Mouse (Mus musculus): ENCODE data around the gene Scube1. TPM values are rescaled to one million over a fixed set of nuclear protein-coding genes. Genes with fewer than 3 reads are reported as not detected.

The Scube1 gene
- polyA plus RNA-seq, 1 experiment: 19.3 TPM

DNA sequence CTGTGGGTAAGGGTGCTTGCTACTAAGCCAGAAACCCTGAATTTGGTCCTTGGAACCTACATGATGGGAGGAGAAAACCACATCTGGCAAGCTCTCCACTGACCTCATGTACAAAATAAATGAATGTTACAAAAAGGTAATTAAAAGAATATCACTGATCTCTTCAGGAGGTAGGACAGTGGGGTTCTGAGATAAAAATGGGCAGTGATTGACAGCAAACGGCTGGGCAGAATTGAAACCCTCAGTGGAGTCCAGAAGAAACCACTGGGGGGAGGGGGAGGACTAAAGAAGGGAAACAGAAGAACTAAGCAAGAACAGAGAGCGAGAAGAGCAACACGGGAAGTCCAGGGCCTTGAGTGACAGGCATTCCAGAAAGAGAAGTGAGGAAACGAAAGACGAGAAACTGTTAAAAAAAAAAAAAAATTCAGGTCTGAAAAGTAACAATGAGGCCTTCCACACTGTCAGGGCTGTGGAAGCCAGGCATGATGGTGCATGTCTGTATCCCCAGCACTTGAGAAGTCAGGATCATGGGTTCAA, 163.8 kb downstream of the Scube1 start:
- Histone ChIP-seq H3K4me3 (ENCODE audit: low read depth, low read length) (no peak overlapping the region), H3K36me3 (ENCODE audit: control insufficient read depth, insufficient read depth, low read length) (no peaks in the 10 kb centered on the region), H3K4me1 (ENCODE audit: control insufficient read depth, insufficient read depth, insufficient read length, low read length) (peaks cover 6% of the 10 kb centered on the region; the same call in 1 of the 2 replicates), H3K27ac (ENCODE audit: insufficient read depth, low read depth, low read length) (no peak overlapping the region), H3K27me3 (ENCODE audit: control insufficient read depth, insufficient read depth, low read length) (no peaks in the 10 kb centered on the region)
- TF ChIP-seq CTCF (IDR thresholded peaks at IDR 0.05; ENCODE audit: extremely low read depth, insufficient read length, insufficient replicate concordance, low read depth, low read length) (no peak), POLR2A (IDR thresholded peaks at IDR 0.05; ENCODE audit: low read depth, low read length) (no peak)
- 69% methylated on average over 5 of the region's 5 CpGs for WGBS

DNA sequence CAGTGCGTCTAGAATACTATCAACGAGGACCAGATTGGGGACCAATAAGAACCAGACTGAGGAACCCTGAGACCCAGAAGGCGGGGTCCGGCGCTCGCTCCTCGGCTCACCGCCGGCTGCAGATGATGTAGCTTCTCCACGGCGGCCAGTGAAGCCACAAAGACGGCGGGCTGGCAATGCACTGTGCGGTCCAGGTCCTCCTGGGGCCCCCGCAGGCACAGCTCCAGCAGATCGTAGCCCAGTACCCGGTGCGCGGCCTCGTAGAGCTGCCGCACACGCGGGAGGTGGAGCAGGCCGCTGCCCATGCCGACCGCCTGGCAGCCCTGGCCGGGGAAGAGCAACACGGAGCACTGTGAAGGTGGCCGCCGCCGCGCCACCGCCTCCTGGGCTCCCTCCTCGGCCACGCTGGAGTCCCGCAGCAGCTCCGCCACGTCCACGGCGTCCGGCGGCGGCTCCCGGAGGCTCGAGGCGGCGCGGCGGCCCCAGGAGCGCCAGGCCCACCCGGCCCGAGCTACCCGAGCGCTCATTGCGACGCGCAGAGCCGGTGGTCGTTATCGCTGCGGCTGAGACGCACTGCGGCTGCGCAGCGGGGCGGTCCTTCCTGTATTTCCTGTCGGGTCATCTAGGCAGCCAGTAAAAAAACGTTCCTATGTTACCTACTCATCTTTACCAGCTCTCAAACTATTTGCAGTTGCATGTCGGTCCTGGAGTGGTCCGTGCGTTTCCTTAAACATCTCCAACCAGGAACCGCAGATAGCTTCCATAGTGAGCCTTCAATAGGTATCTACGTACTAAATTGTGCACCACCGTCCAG, 169.5 kb downstream of the Scube1 start:
- Histone ChIP-seq H3K4me3 (ENCODE audit: low read depth, low read length) (peak overlapping the region; percentile 92), H3K4me1 (ENCODE audit: control insufficient read depth, insufficient read depth, insufficient read length, low read length) (peaks cover 2% of the 10 kb centered on the region; the same call in 1 of the 2 replicates), H3K27ac (ENCODE audit: insufficient read depth, low read depth, low read length) (peak overlapping the region; percentile 51; the same call in 1 of the 2 replicates), H3K27me3 (ENCODE audit: control insufficient read depth, insufficient read depth, low read length) (no peaks in the 10 kb centered on the region), H3K36me3 (ENCODE audit: control insufficient read depth, insufficient read depth, low read length) (no peaks in the 10 kb centered on the region; the same call in 1 of the 2 replicates)
- WGBS: under 1% methylated on average over 74 of the region's 74 CpGs
- TF ChIP-seq CTCF (IDR thresholded peaks at IDR 0.05; ENCODE audit: extremely low read depth, insufficient read length, insufficient replicate concordance, low read depth, low read length) (no peak), POLR2A (IDR thresholded peaks at IDR 0.05; ENCODE audit: low read depth, low read length) (peak; percentile 70)

Other genes starting within 250 kb of the Scube1 start
- gene Ttll1, start 214.1 kb downstream of the Scube1 start, polyA plus RNA-seq (2012; rRNA removed): 2.3 and 3.1 TPM in 2 replicates
- gene Bik, start 198.2 kb downstream of the Scube1 start, polyA plus RNA-seq (2012; rRNA removed): 2.1 and 5.8 TPM in 2 replicates
- gene Tspo, start 161.4 kb downstream of the Scube1 start, polyA plus RNA-seq (2012; rRNA removed): 188 and 215 TPM in 2 replicates
- 10.4 and 15.1 TPM in 2 replicates for gene Mcat, start 161.2 kb downstream of the Scube1 start, polyA plus RNA-seq (2012; rRNA removed)
- 12.9 and 17.5 TPM in 2 replicates for gene Ttll12, start 129.9 kb downstream of the Scube1 start, polyA plus RNA-seq (2012; rRNA removed)
- gene Mpped1, start 54.4 kb upstream of the Scube1 start, polyA plus RNA-seq (2012; rRNA removed): not detected in 2 replicates